Mouse (Mus musculus): ENCODE data around the gene Dtx3. TPM values are rescaled to one million over a fixed set of nuclear protein-coding genes. Genes with fewer than 3 reads are reported as not detected.

Gene Dtx3
- total and polyA plus RNA-seq, 2 experiments from 2014 or later, result 217 to 258 TPM

DNA sequence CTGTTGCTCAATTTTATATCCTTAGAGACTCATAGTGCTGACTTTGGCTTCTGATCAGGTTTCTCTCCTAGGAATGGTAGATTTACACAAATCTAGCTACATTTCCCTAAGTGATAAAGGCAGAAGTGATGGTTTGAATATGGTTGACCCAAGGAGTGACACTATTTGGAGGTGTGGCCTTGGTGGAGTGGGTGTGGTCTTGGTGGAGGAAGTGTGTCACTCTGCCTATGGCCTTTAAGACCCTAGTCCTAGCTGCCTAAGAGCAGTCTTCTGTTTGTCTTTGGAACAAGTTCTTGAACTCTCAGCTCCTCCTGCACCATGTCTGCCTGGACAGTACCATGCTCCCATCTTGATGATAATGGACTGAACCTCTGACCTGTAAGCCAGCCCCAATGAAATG is 21.6 kb upstream of the Dtx3 start:
- no peak overlapping the region for H3K4me3 ChIP-seq (ENCODE audit: low read depth, low read length)

DNA sequence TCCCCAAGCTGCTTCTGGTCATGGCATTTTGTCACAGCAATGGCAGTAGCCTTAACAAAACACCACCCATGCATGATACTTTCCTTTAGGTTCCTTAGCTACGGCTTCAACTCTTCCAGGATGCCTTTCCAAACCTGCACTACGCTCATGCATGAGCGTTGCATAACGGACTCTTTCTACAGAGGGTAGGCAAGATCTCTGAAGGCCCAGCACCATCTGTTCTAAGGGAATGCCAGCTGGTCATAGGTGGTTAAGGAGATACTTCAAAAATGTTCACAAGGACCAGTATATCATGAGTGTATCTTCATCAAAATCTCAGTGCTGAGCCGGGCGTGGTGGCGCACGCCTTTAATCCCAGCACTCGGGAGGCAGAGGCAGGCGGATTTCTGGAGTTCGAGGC is 20.9 kb upstream of the Dtx3 start:
- Histone ChIP-seq H3K4me1 (ENCODE audit: insufficient read depth, low read length) (no peaks in the 10 kb centered on the region), H3K9me3 (ENCODE audit: low read length) (no peaks in the 10 kb centered on the region), H3K4me2 (ENCODE audit: low read depth, low read length, poor library complexity, severe bottlenecking) (no peak overlapping the region), H3K27ac (ENCODE audit: low read depth, low read length) (no peak overlapping the region), H3K36me3 (ENCODE audit: insufficient read depth, low read length) (no peaks in the 10 kb centered on the region), H3K9ac (replicated peaks; ENCODE audit: low read length, poor library complexity, severe bottlenecking) (no peak overlapping the region), H3K4me3 (ENCODE audit: low read depth, low read length) (no peak overlapping the region), H3K27me3 (ENCODE audit: insufficient read depth, low read length) (no peaks in the 10 kb centered on the region)
- TF ChIP-seq CTCF (IDR thresholded peaks at IDR 0.05), result no peak
- no peak for ATAC-seq (ENCODE audit: low FRiP score)
- whole genome bisulfite sequencing, result 95% methylated on average over 11 of the region's 11 CpGs
- no peak for DNase-seq (ENCODE audit: low spot score)

More for the DNA sequence above, 21.6 kb upstream of the Dtx3 start:
- ATAC-seq (ENCODE audit: low FRiP score), result no peak
- no peak for TF ChIP-seq CTCF (IDR thresholded peaks at IDR 0.05)
- Histone ChIP-seq H3K27me3 (ENCODE audit: insufficient read depth, low read length) (no peaks in the 10 kb centered on the region), H3K4me2 (ENCODE audit: low read depth, low read length, poor library complexity, severe bottlenecking) (no peak overlapping the region), H3K36me3 (ENCODE audit: insufficient read depth, low read length) (no peaks in the 10 kb centered on the region), H3K9me3 (ENCODE audit: low read length) (no peaks in the 10 kb centered on the region), H3K4me1 (ENCODE audit: insufficient read depth, low read length) (no peaks in the 10 kb centered on the region), H3K9ac (replicated peaks; ENCODE audit: low read length, poor library complexity, severe bottlenecking) (no peak overlapping the region), H3K27ac (ENCODE audit: low read depth, low read length) (no peak overlapping the region)
- DNase-seq (ENCODE audit: low spot score), result no peak

DNA sequence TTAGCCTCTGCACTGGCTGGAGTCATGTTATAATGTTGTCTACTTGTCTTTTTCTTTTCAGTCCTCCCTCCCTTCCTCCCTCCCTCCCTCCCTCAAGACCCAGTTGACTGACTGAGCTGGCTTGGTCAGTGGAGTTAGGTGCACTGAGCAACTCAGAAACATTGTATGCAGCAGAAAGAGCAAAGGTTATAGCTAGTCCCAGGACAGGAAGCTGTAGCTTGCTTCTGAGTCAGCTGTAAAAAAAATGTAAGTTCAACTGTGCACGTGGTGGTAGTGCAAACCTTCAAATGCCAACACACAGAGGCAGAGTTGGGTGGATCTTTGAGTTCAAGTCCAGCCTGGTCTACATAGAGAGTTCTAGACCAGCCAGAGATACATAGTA is 18.9 kb upstream of the Dtx3 start:
- DNase-seq (ENCODE audit: low spot score) (no peak), ATAC-seq (ENCODE audit: low FRiP score) (no peak)
- Histone ChIP-seq H3K4me2 (ENCODE audit: low read depth, low read length, poor library complexity, severe bottlenecking) (no peak overlapping the region), H3K36me3 (ENCODE audit: insufficient read depth, low read length) (no peaks in the 10 kb centered on the region), H3K9me3 (ENCODE audit: low read length) (no peaks in the 10 kb centered on the region), H3K4me1 (ENCODE audit: insufficient read depth, low read length) (peaks cover 9% of the 10 kb centered on the region), H3K4me3 (ENCODE audit: low read depth, low read length) (no peak overlapping the region), H3K9ac (replicated peaks; ENCODE audit: low read length, poor library complexity, severe bottlenecking) (no peak overlapping the region), H3K27ac (ENCODE audit: low read depth, low read length) (no peak overlapping the region), H3K27me3 (ENCODE audit: insufficient read depth, low read length) (no peaks in the 10 kb centered on the region)
- 53% methylated on average over 1 of the region's 1 CpGs for WGBS
- TF ChIP-seq CTCF (IDR thresholded peaks at IDR 0.05), result no peak

DNA sequence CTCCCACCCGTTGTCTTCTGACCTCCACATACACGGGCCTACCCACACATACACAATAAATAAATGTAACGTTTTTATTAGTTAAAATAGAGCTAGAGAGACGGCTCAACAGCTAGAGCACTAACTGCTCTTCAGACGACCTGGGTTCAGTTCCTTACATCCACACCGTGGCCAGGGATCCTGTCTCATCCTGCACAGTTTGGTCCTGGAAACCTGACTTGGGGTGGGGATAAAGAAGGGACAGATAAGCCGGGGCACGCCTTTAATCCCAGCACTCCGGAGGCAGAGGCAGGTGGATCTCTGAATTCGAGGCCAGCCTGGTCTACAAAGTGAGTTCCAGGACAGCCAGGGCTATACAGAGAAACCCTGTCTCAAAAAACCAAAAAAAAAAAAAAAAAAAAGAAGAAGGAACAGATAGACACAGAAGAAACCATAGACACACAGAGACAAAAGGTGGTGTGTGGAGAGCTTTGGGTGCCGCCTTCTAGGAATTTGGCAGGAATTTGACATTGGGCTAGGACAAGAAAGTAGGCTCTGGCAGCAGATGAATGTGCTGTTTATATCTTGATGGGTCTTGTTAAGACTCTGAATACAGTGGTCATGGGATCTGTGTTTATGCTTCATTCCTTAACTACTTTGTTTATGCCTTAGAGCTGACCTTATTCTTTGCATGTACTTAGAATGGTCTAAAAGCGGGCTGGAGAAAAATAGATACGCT is 18.3 kb upstream of the Dtx3 start:
- 89% methylated on average over 13 of the region's 13 CpGs for WGBS

DNA sequence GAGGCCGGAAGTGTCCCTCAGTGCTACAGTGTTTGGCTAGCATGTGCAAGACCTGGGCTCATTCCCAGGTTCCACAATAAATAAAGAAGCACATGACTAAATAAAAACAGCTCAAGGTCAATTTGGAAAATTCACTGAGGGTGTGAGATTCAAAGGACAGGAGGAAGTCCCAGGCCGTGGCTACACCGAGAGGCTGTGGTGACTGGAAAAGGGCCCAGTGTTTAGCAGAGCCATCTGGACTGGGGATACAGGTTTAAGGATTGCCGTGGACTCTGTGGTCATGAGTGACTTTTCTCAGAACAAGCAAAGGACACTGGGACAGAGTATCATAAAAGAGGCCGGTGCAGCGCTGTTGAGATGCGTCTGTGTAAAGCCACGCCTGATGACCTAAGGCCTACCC is 17.7 kb upstream of the Dtx3 start:
- no peaks in the 10 kb centered on the region for H3K27me3 ChIP-seq (ENCODE audit: insufficient read depth, low read length)
- no peak overlapping the region for H3K4me2 ChIP-seq (ENCODE audit: low read depth, low read length, poor library complexity, severe bottlenecking)
- WGBS, result 95% methylated on average over 8 of the region's 8 CpGs
- H3K9ac ChIP-seq (replicated peaks; ENCODE audit: low read length, poor library complexity, severe bottlenecking), result no peak overlapping the region
- H3K9me3 ChIP-seq (ENCODE audit: low read length), result no peaks in the 10 kb centered on the region
- peaks cover 4% of the 10 kb centered on the region; the same call in 1 of the 2 replicates for H3K36me3 ChIP-seq (ENCODE audit: insufficient read depth, low read length)
- no peak for TF ChIP-seq CTCF (IDR thresholded peaks at IDR 0.05)
- H3K4me1 ChIP-seq (ENCODE audit: insufficient read depth, low read length), result peaks cover 9% of the 10 kb centered on the region
- H3K27ac ChIP-seq (ENCODE audit: low read depth, low read length), result no peak overlapping the region
- H3K4me3 ChIP-seq (ENCODE audit: low read depth, low read length), result no peak overlapping the region
- DNase-seq (ENCODE audit: low spot score) (no peak), ATAC-seq (ENCODE audit: low FRiP score) (no peak)

More for the DNA sequence above, 18.3 kb upstream of the Dtx3 start:
- Histone ChIP-seq H3K36me3 (ENCODE audit: insufficient read depth, low read length) (peaks cover 1% of the 10 kb centered on the region; the same call in 1 of the 2 replicates), H3K9ac (replicated peaks; ENCODE audit: low read length, poor library complexity, severe bottlenecking) (no peak overlapping the region), H3K4me1 (ENCODE audit: insufficient read depth, low read length) (peaks cover 9% of the 10 kb centered on the region), H3K4me3 (ENCODE audit: low read depth, low read length) (no peak overlapping the region), H3K4me2 (ENCODE audit: low read depth, low read length, poor library complexity, severe bottlenecking) (no peak overlapping the region), H3K9me3 (ENCODE audit: low read length) (no peaks in the 10 kb centered on the region), H3K27me3 (ENCODE audit: insufficient read depth, low read length) (no peaks in the 10 kb centered on the region), H3K27ac (ENCODE audit: low read depth, low read length) (no peak overlapping the region)
- no peak for DNase-seq (ENCODE audit: low spot score)
- no peak for TF ChIP-seq CTCF (IDR thresholded peaks at IDR 0.05)
- ATAC-seq (ENCODE audit: low FRiP score), result no peak

DNA sequence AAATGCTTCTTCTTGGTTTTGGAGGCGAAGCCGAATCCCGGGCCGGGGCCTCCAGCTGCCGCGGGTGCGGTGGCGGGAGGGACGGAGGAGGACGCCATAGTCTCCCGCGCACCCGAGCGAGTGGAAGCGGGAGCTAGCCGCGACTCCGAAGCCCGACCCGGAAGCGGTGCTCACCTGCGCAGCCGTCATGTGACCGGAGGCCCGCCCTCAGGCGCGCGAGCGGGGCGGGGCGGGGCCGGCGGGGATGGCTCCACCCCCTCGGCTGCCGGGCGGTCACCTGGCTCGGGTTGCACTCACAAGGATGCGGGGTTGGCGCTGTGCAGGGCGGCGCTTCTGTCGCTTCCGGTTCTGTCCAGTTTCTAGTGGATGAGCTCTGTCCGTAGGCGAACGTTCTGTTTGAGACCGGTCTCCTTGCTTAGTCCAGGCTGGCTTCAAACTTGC is 15.9 kb upstream of the Dtx3 start, which contains the start of gene Pip4k2c:
TSS of gene Pip4k2c (minus strand) at position 172 of the 441 bp plus-strand sequence.
- ATAC-seq (ENCODE audit: low FRiP score) (peak; percentile 94), DNase-seq (ENCODE audit: low spot score) (peak; percentile 78)
- Histone ChIP-seq H3K4me2 (ENCODE audit: low read depth, low read length, poor library complexity, severe bottlenecking) (peak within 1 kb of the TSS; percentile 93), H3K4me3 (ENCODE audit: low read depth, low read length) (peak within 1 kb of the TSS; percentile 84), H3K4me1 (ENCODE audit: insufficient read depth, low read length) (peaks cover 9% of the 10 kb centered on the region), H3K36me3 (ENCODE audit: insufficient read depth, low read length) (peaks cover 13% of the 10 kb centered on the region), H3K9ac (replicated peaks; ENCODE audit: low read length, poor library complexity, severe bottlenecking) (peak within 1 kb of the TSS; percentile 85), H3K27ac (ENCODE audit: low read depth, low read length) (peak within 1 kb of the TSS; percentile 74), H3K9me3 (ENCODE audit: low read length) (no peaks in the 10 kb centered on the region), H3K27me3 (ENCODE audit: insufficient read depth, low read length) (no peaks in the 10 kb centered on the region)
- TF ChIP-seq CTCF (IDR thresholded peaks at IDR 0.05), result no peak
- 1% methylated on average over 41 of the region's 47 CpGs for WGBS
